Mouse (Mus musculus) heart, embryonic 16.5 days (tissue): ENCODE measurements around the gene Wdr18. TPM values are rescaled to one million over a fixed set of nuclear protein-coding genes. Genes with fewer than 3 reads are reported as not detected.
A peak's percentile ranks its signal among the peaks of the same experiment; 100 is the strongest.

Source experiments
- ATAC-seq: fragments of 200-750 bp; cut with Nextera tagmentation; replicated peaks from 2 replicates; pipeline ENCODE4 v1.8.0; 2017; ENCODE audit warnings: moderate number of reproducible peaks; ENCODE audit not compliant: insufficient read depth, low FRiP score; ENCODE audit errors: extremely low read depth
- H3K27ac ChIP-seq: fragments of 300-500 bp; sonication (generic); 2 replicates; pipeline ENCODE4 v1.5.1; 2014; ENCODE audit warnings: mild to moderate bottlenecking, low read length, control low read depth, moderate library complexity
- H3K27me3 ChIP-seq: fragments of 300-500 bp; sonication (generic); 2 replicates; pipeline ENCODE4 v1.6.1; 2014; ENCODE audit warnings: low read length, mixed read lengths; ENCODE audit not compliant: control insufficient read depth, insufficient read depth
- H3K36me3 ChIP-seq: fragments of 300-500 bp; sonication (generic); 2 replicates; pipeline ENCODE4 v1.6.1; 2014; ENCODE audit not compliant: control insufficient read depth, insufficient read depth
- H3K4me1 ChIP-seq: fragments of 300-500 bp; sonication (generic); 2 replicates; pipeline ENCODE4 v1.6.1; 2014; ENCODE audit warnings: low read length, mixed read lengths; ENCODE audit not compliant: control insufficient read depth, insufficient read depth
- H3K4me2 ChIP-seq: fragments of 300-500 bp; sonication (generic); 2 replicates; pipeline ENCODE4 v1.6.1; 2014; ENCODE audit warnings: low read depth, mild to moderate bottlenecking, control low read depth, low read length
- H3K4me3 ChIP-seq: fragments of 300-500 bp; sonication (generic); 2 replicates; pipeline ENCODE4 v1.5.1; 2014; ENCODE audit warnings: mild to moderate bottlenecking, control low read depth, low read length
- H3K9ac ChIP-seq: fragments of 300-500 bp; sonication (generic); 2 replicates; pipeline ENCODE4 v1.6.1; 2014; ENCODE audit warnings: low read length, control low read depth
- H3K9me3 ChIP-seq: fragments of 300-500 bp; sonication (generic); replicated peaks from 2 replicates; pipeline ENCODE4 v1.6.1; 2016; ENCODE audit warnings: low read length; ENCODE audit not compliant: control insufficient read depth
- WGBS: fragments of 180-500 bp; shearing (Covaris S2); extraction: QIAGEN DNeasy Blood & Tissue Kit; methylation state at CpG from one replicate; pipeline ENCODE4 v1.1.7; 2014; 5-methylcytosine and 5-hydroxymethylcytosine counted together
- polyA plus RNA-seq: library from polyadenylated mRNA; unstranded; fragments of >200 nt; fragmentation: Nextera tagmentation; extraction: Ambion mirVana; gene quantifications from 2 replicates; pipeline ENCODE4 v1.2.1, GENCODE M21; 2015

The Wdr18 gene
- polyA plus RNA-seq, 1 experiment from 2014 or later = 69.6 TPM

DNA sequence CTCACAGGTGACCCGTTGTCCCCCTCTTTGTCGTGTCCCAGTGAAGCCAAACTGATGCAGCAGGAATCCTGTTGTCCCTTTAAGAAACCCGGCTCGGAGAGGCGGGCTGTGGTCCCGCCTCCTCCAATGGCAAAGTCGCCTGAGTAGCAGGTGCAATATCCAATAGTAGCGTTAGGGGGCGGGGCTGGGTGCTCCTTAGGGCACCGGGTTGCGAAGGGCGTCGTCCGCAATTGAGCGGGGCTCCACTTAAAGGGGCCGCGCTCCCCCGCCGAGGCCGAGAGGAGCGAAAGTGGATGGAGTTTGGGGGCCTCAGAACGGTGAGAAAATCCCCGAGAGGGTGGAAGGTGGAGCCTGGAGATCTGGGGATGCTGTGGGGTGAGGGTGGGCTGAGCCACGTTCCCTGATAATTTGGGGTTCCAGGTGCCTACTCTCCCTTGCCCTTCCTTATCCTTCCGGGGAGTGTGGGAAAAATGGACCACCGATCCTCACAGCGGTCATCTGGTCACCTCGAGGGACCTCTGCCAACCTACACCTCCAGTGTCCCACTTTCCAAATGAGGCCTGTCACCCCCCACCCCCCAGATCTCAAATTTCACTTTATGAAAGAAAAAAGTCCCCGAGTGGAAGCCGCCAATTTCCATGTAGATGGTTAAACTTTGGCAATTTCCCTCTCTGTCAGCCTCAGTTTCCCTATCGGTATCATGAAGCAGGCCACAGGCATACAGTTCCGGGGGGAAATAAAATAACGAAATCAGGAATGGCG lies 36.5 kb downstream of the Wdr18 start, which contains the start of gene Abca7:
Abca7 (plus strand) TSS at position 223 of the 762 bp plus-strand sequence.
- Histone ChIP-seq H3K36me3 (peaks cover 29% of the 10 kb centered on the region), H3K4me2 (peak within 1 kb of the TSS; percentile 89), H3K9me3 (peaks cover 3% of the 10 kb centered on the region), H3K4me3 (peak within 1 kb of the TSS; percentile 68), H3K27ac (peak within 1 kb of the TSS; percentile 71), H3K27me3 (no peaks in the 10 kb centered on the region), H3K4me1 (peaks cover 18% of the 10 kb centered on the region), H3K9ac (peak within 1 kb of the TSS; percentile 78)
- ATAC-seq = peak; percentile 86
- under 1% methylated on average over 34 of the region's 34 CpGs for WGBS

DNA sequence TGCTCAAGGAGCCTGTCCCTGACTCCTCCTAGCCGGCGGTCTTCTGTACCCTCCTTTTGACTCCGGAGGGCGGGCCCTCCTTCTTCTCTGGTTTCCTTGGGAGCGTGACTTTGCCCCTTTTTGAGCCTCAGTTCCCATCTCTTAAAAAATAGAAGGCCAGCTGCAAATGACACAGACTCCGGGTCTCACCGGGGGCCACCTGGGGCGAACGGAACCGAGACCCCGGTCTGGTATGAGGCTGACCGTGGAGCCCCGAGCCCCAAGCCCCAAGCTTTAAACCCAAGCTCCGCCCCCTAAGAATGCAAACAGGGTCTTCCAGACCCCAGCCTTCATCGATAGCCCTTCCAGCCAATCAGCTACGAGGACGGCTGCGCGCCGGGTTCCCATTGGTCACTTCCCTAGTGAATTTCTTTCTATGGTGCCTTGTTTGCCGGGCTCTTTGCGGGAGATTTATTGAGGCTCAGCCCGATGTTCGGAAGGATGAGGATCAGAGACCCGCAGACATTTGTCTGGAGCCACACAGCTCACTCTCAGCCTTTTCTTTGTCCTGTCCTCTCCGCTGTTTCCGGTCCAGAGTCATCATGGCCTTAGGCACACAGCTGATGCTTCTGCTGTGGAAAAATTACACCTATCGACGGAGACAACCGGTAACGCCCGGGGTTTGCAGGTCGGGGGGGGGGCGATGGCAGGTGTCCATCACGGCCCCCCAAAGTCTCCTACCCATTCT lies 37.2 kb downstream of the Wdr18 start:
- under 1% methylated on average over 35 of the region's 35 CpGs for WGBS
- peaks cover 18% of the 10 kb centered on the region for H3K4me1 ChIP-seq
- peak overlapping the region; percentile 71; the same call in 1 of the 2 replicates for H3K27ac ChIP-seq
- 0 out of 2 replicates have a peak, but pooled peaks have one; percentile 24 for ATAC-seq
- H3K27me3 ChIP-seq = peaks cover 6% of the 10 kb centered on the region; the same call in 1 of the 2 replicates
- H3K36me3 ChIP-seq = peaks cover 22% of the 10 kb centered on the region
- H3K9ac ChIP-seq = peak overlapping the region; percentile 78
- H3K4me3 ChIP-seq = peak overlapping the region; percentile 68
- peak overlapping the region; percentile 89 for H3K4me2 ChIP-seq
- no peaks in the 10 kb centered on the region for H3K9me3 ChIP-seq

DNA sequence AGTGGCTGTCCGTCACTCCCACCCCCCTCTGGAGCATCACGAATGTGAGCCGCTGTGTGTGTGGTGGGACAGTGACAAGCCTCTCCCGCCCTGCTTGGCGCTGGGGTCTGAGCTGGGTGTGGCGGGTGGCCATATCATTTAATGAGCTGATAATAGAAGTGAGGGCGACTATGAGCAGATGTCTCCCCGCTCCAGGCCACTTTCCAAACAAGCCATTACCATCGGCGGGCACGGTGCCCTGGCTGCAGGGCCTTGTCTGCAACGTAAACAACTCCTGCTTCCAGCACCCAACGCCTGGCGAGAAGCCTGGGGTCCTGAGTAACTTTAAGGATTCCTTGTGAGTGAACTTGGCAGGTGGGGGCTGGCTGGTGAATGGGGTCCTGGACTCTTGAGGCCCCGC lies 37.9 kb downstream of the Wdr18 start:
- Histone ChIP-seq H3K4me2 (peak overlapping the region; percentile 89), H3K36me3 (peaks cover 16% of the 10 kb centered on the region), H3K4me1 (peaks cover 18% of the 10 kb centered on the region), H3K9ac (peak overlapping the region; percentile 78), H3K9me3 (no peaks in the 10 kb centered on the region), H3K4me3 (peak overlapping the region; percentile 68), H3K27ac (peak overlapping the region; percentile 71), H3K27me3 (peaks cover 6% of the 10 kb centered on the region; the same call in 1 of the 2 replicates)
- 12% methylated on average over 15 of the region's 15 CpGs for WGBS
- 0 out of 2 replicates have a peak, but pooled peaks have one; percentile 20 for ATAC-seq

DNA sequence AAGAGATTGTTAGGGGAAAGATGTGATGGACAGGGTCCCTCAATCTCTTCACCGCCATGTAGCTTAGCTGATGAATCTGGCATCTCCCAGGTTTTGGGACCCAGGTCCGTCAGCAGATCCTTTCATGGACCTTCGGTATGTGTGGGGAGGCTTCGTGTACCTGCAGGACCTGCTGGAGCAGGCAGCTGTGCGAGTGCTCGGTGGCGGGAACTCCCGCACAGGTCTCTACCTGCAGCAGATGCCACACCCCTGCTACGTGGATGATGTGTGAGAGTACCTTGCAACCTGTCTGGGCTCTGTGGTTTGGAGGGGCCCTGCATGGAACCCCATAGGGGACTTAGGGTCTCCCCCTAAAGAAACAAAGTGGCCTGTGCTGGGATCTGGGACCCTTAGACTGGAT lies 42.0 kb downstream of the Wdr18 start:
- H3K4me2 ChIP-seq = no peak overlapping the region
- no peak overlapping the region for H3K4me3 ChIP-seq
- no peaks in the 10 kb centered on the region for H3K36me3 ChIP-seq
- H3K9ac ChIP-seq = no peak overlapping the region
- peaks cover 17% of the 10 kb centered on the region for H3K4me1 ChIP-seq
- H3K9me3 ChIP-seq = no peaks in the 10 kb centered on the region
- peaks cover 6% of the 10 kb centered on the region; the same call in 1 of the 2 replicates for H3K27me3 ChIP-seq
- H3K27ac ChIP-seq = no peak overlapping the region
- WGBS = 77% methylated on average over 9 of the region's 9 CpGs
- no peak for ATAC-seq

DNA sequence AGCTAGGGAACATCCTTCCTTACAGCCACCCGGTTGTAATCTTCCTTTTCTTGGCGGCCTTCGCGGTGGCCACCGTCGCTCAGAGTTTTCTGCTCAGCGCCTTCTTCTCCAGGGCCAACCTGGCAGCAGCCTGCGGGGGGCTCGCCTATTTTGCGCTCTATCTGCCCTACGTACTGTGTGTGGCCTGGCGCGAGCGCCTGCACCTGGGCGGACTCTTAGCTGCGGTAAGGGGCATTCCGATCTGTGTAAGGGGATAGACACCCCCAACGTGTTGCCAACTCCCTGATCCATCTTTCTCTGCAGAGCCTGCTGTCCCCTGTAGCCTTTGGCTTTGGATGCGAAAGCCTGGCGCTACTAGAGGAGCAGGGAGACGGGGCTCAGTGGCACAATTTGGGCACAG lies 42.9 kb downstream of the Wdr18 start:
- Histone ChIP-seq H3K4me3 (no peak overlapping the region), H3K27me3 (peaks cover 6% of the 10 kb centered on the region; the same call in 1 of the 2 replicates), H3K4me2 (no peak overlapping the region), H3K9ac (no peak overlapping the region), H3K9me3 (no peaks in the 10 kb centered on the region), H3K27ac (no peak overlapping the region), H3K36me3 (no peaks in the 10 kb centered on the region), H3K4me1 (peaks cover 9% of the 10 kb centered on the region)
- WGBS = 31% methylated on average over 21 of the region's 21 CpGs
- ATAC-seq = no peak

DNA sequence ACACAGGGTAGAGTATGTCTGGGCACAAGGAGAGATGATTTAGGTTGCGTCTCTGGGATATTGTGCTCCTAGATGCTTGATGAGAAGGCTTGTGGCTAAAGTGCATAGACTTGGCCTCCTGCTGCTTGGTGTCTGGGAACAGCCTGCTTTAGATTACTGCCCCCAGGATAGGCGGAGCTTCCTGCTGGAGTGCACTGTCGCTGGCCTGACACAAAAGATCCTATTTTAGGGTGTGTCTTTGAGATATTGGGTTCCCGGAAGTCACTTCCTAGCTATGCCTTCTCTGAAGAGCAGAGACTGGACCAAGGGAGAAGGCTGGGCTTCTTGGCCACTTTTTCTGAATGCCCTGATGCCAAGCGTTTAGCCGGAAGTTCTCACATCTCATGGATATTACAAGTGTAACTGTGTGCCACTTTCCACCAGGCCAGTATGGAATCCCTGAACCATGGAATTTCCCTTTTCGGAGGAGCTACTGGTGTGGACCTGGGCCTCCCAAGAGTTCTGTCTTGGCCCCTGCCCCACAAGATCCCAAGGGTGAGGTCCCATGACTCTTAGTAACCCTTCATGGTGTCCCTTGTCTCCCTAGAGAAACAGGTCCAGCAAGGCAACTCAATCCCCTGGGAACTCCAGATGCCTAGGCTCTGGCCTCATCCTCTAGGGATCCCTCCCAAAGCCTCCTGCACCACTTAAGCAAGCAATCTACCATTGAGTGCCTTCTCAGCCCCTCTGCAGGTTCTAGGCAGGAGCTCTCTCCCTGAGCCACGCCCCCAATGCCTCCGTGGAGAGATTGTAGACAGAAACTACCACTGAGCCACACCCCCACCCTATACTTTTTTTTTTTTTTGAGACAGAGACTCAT lies 43.7 kb downstream of the Wdr18 start:
- WGBS = 56% methylated on average over 9 of the region's 9 CpGs
- no peak for ATAC-seq
- Histone ChIP-seq H3K4me3 (no peak overlapping the region), H3K9ac (no peak overlapping the region), H3K27ac (peak overlapping the region; percentile 11; the same call in 1 of the 2 replicates), H3K36me3 (no peaks in the 10 kb centered on the region), H3K4me1 (peaks cover 5% of the 10 kb centered on the region; the same call in 1 of the 2 replicates), H3K27me3 (peaks cover 6% of the 10 kb centered on the region; the same call in 1 of the 2 replicates), H3K4me2 (no peak overlapping the region), H3K9me3 (no peaks in the 10 kb centered on the region)

DNA sequence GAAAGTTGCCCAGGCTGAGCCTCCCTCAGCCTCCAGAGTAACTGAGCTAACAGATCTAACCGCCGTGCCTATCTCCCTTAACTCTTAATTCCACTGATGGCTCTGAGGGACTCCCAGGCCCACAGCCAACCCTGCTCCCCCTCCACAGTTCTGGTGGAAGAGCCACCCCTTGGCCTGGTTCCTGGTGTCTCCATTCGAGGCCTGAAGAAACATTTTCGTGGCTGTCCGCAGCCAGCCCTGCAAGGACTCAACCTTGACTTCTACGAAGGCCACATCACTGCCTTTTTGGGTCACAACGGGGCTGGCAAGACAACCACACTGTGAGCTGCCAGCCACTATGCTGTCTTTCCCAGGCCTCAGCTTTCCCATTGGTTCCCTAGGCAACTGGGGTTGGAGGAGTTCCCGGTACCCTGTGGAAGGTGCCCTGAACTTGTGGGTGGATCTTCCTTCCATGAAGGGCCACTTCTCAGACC lies 44.3 kb downstream of the Wdr18 start:
- H3K4me2 ChIP-seq = no peak overlapping the region
- 70% methylated on average over 8 of the region's 8 CpGs for WGBS
- H3K36me3 ChIP-seq = peaks cover 3% of the 10 kb centered on the region; the same call in 1 of the 2 replicates
- H3K4me1 ChIP-seq = peaks cover 5% of the 10 kb centered on the region; the same call in 1 of the 2 replicates
- H3K4me3 ChIP-seq = no peak overlapping the region
- H3K27ac ChIP-seq = no peak overlapping the region
- no peaks in the 10 kb centered on the region for H3K9me3 ChIP-seq
- no peak for ATAC-seq
- H3K9ac ChIP-seq = no peak overlapping the region
- peaks cover 6% of the 10 kb centered on the region; the same call in 1 of the 2 replicates for H3K27me3 ChIP-seq

DNA sequence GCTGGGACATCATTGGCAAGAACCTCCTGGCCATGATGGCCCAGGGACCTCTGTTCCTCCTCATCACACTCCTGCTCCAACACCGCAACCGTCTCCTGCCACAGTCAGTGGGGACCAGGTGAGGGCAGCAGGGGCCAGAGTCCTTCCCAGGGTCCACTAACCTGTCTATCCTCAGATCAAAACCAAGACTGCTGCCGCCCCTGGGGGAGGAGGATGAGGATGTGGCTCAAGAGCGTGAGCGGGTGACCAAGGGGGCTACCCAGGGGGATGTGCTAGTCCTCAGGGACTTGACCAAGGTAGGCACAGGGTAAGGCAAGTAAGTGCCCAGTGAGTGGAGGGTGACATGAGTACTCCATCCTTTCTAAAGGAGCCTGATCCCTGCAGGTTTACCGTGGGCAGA lies 51.8 kb downstream of the Wdr18 start:
- 84% methylated on average over 6 of the region's 6 CpGs for WGBS
- no peak overlapping the region for H3K9ac ChIP-seq
- H3K27ac ChIP-seq = no peak overlapping the region
- H3K4me1 ChIP-seq = no peaks in the 10 kb centered on the region
- H3K27me3 ChIP-seq = peaks cover 22% of the 10 kb centered on the region
- ATAC-seq = no peak
- H3K9me3 ChIP-seq = peaks cover 12% of the 10 kb centered on the region
- H3K4me2 ChIP-seq = no peak overlapping the region
- peaks cover 27% of the 10 kb centered on the region for H3K36me3 ChIP-seq
- H3K4me3 ChIP-seq = no peak overlapping the region
